Mouse (Mus musculus): ENCODE results near the gene Tst. TPM values are rescaled to one million over a fixed set of nuclear protein-coding genes. Genes with fewer than 3 reads are reported as not detected.
A peak's percentile ranks its signal among the peaks of the same experiment; 100 is the strongest.

Gene Tst
- polyA plus RNA-seq, 1 experiment from 2014 or later, result 51.9 TPM

DNA sequence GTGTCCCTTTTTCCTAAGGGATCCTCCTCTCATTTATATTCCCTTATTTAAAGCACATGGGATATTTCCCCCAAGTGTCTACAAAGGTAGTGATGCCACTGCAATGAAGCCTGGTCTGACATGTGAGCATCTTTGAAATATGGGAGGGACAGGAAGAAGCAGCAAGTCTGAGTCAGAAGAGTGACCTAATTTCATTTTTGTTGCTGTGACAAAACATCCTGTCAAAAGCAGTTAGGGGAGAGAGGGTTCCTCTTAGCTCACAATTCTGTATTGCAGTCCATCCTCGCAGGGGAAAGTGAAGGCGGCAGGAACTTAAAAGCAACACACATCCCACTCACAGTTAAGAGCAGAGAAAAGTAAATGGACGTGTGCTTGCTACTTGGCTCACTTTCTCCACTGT, 14.9 kb downstream of the Tst start:
- no peak for DNase-seq
- no peak for ATAC-seq (ENCODE audit: insufficient read depth)
- no peak overlapping the region for H3K9ac ChIP-seq
- no peak overlapping the region for H3K27ac ChIP-seq (ENCODE audit: low read depth)
- no peaks in the 10 kb centered on the region for H3K36me3 ChIP-seq (ENCODE audit: insufficient read depth)
- 71% methylated on average over 3 of the region's 3 CpGs for WGBS
- H3K9me3 ChIP-seq (ENCODE audit: low read depth, low read length), result no peaks in the 10 kb centered on the region
- no peak overlapping the region for H3K4me3 ChIP-seq (ENCODE audit: low read depth, low read length)
- H3K27me3 ChIP-seq (ENCODE audit: insufficient read depth, low read length), result no peaks in the 10 kb centered on the region
- H3K4me2 ChIP-seq, result no peak overlapping the region
- H3K4me1 ChIP-seq (ENCODE audit: insufficient read depth), result no peaks in the 10 kb centered on the region
- no peak for TF ChIP-seq CTCF (IDR thresholded peaks at IDR 0.05; ENCODE audit: low read depth)

DNA sequence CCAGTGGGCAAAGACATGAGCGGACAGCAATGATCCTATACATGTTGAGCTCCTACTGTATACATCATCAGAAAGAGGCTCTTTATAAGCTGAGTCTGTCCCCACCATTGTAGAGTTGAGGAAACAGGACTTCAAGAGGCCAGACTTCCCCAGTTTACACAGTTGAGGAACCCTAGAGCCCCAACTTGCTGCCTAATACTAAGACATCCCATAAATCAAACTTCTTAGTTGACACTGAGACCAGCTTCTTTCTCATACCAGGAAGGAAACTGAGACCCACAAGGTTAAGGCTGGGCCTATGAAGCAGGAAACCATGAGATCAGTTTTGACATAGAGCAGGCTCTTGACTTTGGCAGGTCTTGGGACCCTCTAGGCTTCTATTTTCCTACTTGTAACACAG, 20.1 kb downstream of the Tst start:
- DNase-seq (no peak), ATAC-seq (ENCODE audit: insufficient read depth) (no peak)
- Histone ChIP-seq H3K36me3 (ENCODE audit: insufficient read depth) (no peaks in the 10 kb centered on the region), H3K27ac (ENCODE audit: low read depth) (no peak overlapping the region), H3K27me3 (ENCODE audit: insufficient read depth, low read length) (no peaks in the 10 kb centered on the region), H3K4me1 (ENCODE audit: insufficient read depth) (no peaks in the 10 kb centered on the region), H3K9me3 (ENCODE audit: low read depth, low read length) (no peaks in the 10 kb centered on the region), H3K9ac (no peak overlapping the region), H3K4me3 (ENCODE audit: low read depth, low read length) (no peak overlapping the region), H3K4me2 (no peak overlapping the region)
- WGBS, result 92% methylated on average over 1 of the region's 1 CpGs
- no peak for TF ChIP-seq CTCF (IDR thresholded peaks at IDR 0.05; ENCODE audit: low read depth)

DNA sequence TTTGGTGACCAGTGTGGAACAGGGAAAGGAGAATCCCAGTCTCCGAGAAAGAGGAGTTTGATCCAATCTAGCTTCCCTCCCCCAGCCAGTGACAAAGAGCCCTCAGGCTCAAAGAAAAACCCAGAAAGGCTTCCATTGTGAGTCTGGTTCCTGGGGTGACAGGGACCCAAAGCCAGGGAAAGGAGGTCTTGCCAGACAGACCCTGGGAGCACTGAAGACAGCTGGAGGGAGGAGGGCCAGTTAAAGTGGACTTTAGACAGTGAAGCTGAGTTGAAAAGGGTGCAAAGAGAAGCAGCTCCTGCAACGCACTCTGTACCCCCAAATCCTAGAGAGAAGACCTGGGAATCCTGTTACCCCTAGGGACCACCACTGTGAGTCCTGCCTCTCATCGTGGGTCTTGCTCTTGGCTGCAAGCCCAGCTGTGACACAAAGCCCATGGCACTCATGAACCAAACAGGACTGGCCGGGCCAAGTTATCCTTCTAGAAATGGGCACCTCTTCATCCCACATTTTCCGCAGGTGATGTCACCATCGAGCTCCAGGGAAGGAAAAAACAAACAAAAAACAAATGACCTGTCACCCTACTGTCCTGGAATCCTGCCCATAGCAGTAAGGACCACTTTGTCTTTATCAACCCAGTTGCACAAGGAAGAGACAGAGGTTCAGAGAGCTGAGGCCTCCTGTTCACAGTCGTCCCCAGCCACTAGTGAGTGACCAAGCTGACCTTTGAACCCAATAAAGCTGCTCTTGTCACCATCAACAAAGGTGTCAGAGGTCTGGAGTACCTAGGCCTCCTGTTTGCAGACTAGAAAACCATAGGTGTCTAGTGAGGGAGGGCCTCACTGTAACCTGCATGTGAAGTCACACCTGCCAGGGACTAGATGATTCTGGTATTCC, 21.2 kb downstream of the Tst start:
- no peak for ATAC-seq (ENCODE audit: insufficient read depth)
- Histone ChIP-seq H3K9me3 (ENCODE audit: low read depth, low read length) (no peaks in the 10 kb centered on the region), H3K4me2 (no peak overlapping the region), H3K4me3 (ENCODE audit: low read depth, low read length) (no peak overlapping the region), H3K4me1 (ENCODE audit: insufficient read depth) (no peaks in the 10 kb centered on the region), H3K9ac (no peak overlapping the region), H3K36me3 (ENCODE audit: insufficient read depth) (no peaks in the 10 kb centered on the region), H3K27ac (ENCODE audit: low read depth) (0 out of 2 replicates have a peak overlapping the region, but pooled peaks have one; percentile 10), H3K27me3 (ENCODE audit: insufficient read depth, low read length) (no peaks in the 10 kb centered on the region)
- 63% methylated on average over 7 of the region's 7 CpGs for WGBS
- no peak for DNase-seq
- no peak for TF ChIP-seq CTCF (IDR thresholded peaks at IDR 0.05; ENCODE audit: low read depth)

DNA sequence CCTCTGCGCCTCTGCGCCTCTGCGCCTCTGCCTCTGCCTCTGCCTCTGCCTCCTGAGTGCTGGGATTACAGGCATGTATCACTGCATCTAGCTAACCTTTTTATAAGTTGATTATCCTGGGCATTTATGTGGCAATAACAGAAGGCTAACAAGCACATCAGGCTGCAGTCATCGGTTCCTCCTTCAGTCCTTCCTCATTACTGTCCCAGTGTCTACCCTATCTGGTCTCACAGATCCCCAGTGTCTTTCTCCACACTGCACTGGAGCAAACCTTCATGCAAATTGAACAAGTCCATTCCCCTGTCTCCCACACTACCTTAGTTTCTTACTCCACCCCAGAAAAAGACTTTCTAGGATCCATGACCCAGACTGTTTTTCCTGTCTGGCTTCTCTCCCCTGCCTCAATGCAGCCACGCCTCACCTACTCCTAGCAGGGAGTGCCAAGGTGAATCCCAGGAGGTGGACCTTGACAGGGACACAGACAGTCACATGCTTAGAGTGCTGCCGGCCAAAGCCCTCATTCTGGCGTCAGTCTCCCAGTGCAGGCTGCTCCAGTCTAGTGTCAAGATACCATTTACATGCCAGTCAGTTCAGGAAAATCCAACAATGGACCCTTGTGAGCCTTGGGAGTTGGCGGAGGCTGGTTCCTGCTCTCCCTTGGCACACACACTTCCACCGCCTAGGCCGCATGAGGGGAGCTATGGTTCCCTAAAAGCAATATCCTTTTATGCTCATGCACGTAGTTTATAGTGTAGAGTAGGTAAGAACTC, 22.1 kb downstream of the Tst start:
- WGBS, result 80% methylated on average over 11 of the region's 11 CpGs
- Histone ChIP-seq H3K4me3 (ENCODE audit: low read depth, low read length) (no peak overlapping the region), H3K4me2 (no peak overlapping the region), H3K4me1 (ENCODE audit: insufficient read depth) (no peaks in the 10 kb centered on the region), H3K27me3 (ENCODE audit: insufficient read depth, low read length) (no peaks in the 10 kb centered on the region), H3K36me3 (ENCODE audit: insufficient read depth) (no peaks in the 10 kb centered on the region), H3K27ac (ENCODE audit: low read depth) (0 out of 2 replicates have a peak overlapping the region, but pooled peaks have one; percentile 10), H3K9ac (no peak overlapping the region), H3K9me3 (ENCODE audit: low read depth, low read length) (no peaks in the 10 kb centered on the region)
- no peak for ATAC-seq (ENCODE audit: insufficient read depth)
- no peak for TF ChIP-seq CTCF (IDR thresholded peaks at IDR 0.05; ENCODE audit: low read depth)
- DNase-seq, result peak; percentile 21

DNA sequence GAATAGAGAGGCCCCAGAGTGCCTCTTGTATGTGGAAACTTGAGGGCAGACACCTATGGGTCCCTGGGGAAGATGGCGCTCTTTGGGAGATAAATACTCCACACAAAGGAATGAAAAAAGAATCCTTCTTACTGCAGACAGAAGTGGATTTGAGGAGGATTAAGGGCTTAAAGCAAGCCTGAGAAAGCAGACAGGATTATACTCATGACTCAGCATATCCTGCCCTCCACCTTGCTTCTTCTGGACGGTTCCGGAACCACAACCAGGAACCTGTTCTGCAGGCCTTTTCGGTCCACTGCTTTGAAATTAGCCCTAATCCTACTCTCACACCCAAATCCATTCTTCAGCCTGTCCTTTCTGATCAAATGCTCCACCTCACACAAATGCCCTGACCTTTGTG, 23.6 kb downstream of the Tst start:
- Histone ChIP-seq H3K4me1 (ENCODE audit: insufficient read depth) (no peaks in the 10 kb centered on the region), H3K4me3 (ENCODE audit: low read depth, low read length) (no peak overlapping the region), H3K9ac (no peak overlapping the region), H3K27ac (ENCODE audit: low read depth) (no peak overlapping the region), H3K27me3 (ENCODE audit: insufficient read depth, low read length) (no peaks in the 10 kb centered on the region), H3K9me3 (ENCODE audit: low read depth, low read length) (no peaks in the 10 kb centered on the region), H3K36me3 (ENCODE audit: insufficient read depth) (no peaks in the 10 kb centered on the region), H3K4me2 (no peak overlapping the region)
- WGBS, result 86% methylated on average over 4 of the region's 4 CpGs
- TF ChIP-seq CTCF (IDR thresholded peaks at IDR 0.05; ENCODE audit: low read depth), result no peak
- no peak for ATAC-seq (ENCODE audit: insufficient read depth)
- DNase-seq, result no peak

DNA sequence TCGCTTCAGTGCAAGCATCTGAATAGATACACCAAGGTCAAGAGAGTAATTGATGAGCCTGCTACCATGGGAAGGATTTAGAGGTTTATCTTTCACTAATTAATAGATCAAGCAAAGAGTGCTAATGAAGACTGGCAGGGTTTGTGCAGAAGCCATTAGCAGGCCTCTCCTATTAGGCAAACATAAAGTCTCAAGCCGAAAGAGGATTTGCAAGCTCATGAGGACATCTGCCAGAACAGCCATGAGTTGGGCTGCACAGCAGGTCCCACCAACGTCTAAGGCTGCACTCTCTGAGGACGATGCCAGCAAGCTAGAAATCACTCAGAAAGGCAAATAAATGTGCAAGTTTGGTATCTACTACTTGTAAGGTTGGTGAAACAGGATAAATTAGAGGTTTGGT, 25.0 kb downstream of the Tst start:
- Histone ChIP-seq H3K27me3 (ENCODE audit: insufficient read depth, low read length) (no peaks in the 10 kb centered on the region), H3K9me3 (ENCODE audit: low read depth, low read length) (no peaks in the 10 kb centered on the region), H3K27ac (ENCODE audit: low read depth) (no peak overlapping the region), H3K9ac (no peak overlapping the region), H3K36me3 (ENCODE audit: insufficient read depth) (no peaks in the 10 kb centered on the region), H3K4me2 (no peak overlapping the region), H3K4me1 (ENCODE audit: insufficient read depth) (no peaks in the 10 kb centered on the region), H3K4me3 (ENCODE audit: low read depth, low read length) (no peak overlapping the region)
- no peak for ATAC-seq (ENCODE audit: insufficient read depth)
- TF ChIP-seq CTCF (IDR thresholded peaks at IDR 0.05; ENCODE audit: low read depth), result no peak
- 43% methylated on average over 4 of the region's 4 CpGs for WGBS
- DNase-seq, result no peak

DNA sequence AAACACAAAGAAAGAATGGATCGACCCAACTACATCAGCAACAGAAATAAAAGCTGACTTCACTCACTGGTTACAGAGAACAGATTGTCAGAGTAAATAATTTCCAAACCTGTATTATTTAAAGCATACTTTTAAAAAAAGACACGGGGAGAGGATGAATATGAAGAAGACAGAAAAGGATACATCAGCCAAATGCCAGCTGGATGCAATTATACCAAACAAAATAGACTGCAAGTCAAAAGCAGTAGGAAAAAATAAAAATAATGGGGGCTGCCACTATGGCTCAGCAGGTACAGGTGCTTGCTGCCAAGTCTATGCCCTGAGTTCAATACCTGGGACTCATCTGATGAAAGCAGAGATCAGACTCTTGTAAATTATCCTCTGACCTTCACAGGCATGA, 25.5 kb downstream of the Tst start:
- Histone ChIP-seq H3K36me3 (ENCODE audit: insufficient read depth) (no peaks in the 10 kb centered on the region), H3K4me3 (ENCODE audit: low read depth, low read length) (no peak overlapping the region), H3K9me3 (ENCODE audit: low read depth, low read length) (no peaks in the 10 kb centered on the region), H3K9ac (no peak overlapping the region), H3K27ac (ENCODE audit: low read depth) (no peak overlapping the region), H3K4me1 (ENCODE audit: insufficient read depth) (no peaks in the 10 kb centered on the region), H3K27me3 (ENCODE audit: insufficient read depth, low read length) (no peaks in the 10 kb centered on the region), H3K4me2 (no peak overlapping the region)
- TF ChIP-seq CTCF (IDR thresholded peaks at IDR 0.05; ENCODE audit: low read depth), result no peak
- ATAC-seq (ENCODE audit: insufficient read depth), result no peak
- DNase-seq, result no peak
- WGBS, result 72% methylated on average over 2 of the region's 2 CpGs

Measured in lung, embryonic 14.5 days (tissue).